Mouse (Mus musculus) sigmoid colon, adult 10 weeks (tissue): ENCODE measurements around the gene Mill2. TPM values are rescaled to one million over a fixed set of nuclear protein-coding genes. Genes with fewer than 3 reads are reported as not detected.

Source experiments
- polyA plus RNA-seq: library from polyadenylated mRNA; stranded (reverse); fragments of 350-450 nt; fragmentation: Illumina TruSeq; extraction: RNeasy Lipid Tissue Mini Kit (QIAGEN cat#74804); gene quantifications from one replicate; pipeline ENCODE4 v1.2.3, GENCODE M21; 2014; ENCODE audit warnings: low read depth, low replicate concordance

Mill2 gene
- 12.0 TPM for polyA plus RNA-seq

GRCm38 (mm10) chr7:18839865-18840264, at the start of gene Mill2:
TSS of gene Mill2 (plus strand) at chr7:18839966.

GRCm38 (mm10) chr7:18798420-18798819, 41.3 kb upstream of the Mill2 start, which contains the start of gene Psg19:
TSS of gene Psg19 (minus strand) at chr7:18798520.

DNA sequence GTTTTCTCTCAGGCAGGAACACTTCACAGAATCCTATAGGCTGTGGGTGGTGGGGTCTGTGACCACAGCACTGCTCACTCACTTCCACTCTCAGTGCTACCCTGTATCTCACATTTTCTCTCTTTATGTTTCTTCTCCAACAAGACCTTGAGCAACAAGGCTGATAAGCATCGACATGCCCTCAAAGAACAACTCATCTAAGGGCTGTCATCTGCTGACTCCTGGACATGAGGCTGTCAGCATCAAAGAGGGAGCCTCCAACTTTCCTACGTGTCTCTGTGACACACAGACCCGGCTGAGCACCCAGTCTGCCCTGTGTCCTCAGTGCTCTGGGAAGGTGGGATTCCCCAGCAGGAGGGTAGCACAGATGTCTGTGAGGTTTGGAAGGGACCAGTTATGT, 18.3 kb upstream of the Mill2 start, which contains the start of gene Psg17:
Gene Psg17 (minus strand): TSS at position 101 of the 400 bp plus-strand sequence.

DNA sequence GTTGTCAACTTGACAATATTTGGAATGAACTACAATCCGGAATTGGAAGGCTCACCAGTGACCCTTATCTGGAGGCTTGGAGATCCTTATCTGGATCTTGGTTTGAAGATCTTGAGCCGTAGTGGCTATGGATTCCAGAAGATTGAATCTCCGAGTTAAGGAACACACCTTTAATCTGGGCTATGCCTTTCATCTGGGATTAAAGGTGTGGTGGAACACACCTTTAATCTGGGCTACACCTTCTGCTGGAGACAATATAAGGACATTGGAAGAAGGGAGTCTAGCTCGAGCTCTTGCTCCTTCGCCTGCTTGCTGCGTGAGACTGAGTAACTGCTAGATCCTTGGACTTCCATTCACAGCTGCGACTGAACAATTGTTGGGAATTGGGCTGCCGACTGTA, 31.3 kb downstream of the Mill2 start, which contains the start of gene Pglyrp1:
Gene Pglyrp1 (plus strand): TSS at position 301 of the 400 bp plus-strand sequence.

GRCm38 (mm10) chr7:18910241-18910831, 70.6 kb downstream of the Mill2 start, which contains the start of gene Ccdc61:
TSS of gene Ccdc61 (minus strand) at chr7:18910415.

Other genes starting within 250 kb of the Mill2 start
- not detected for gene Psg23, start 223.5 kb upstream of the Mill2 start, polyA plus RNA-seq
- not detected for gene Psg21, start 183.2 kb upstream of the Mill2 start, polyA plus RNA-seq
- not detected for gene Psg20, start 153.8 kb upstream of the Mill2 start, polyA plus RNA-seq
- gene Psg22, start 121.9 kb upstream of the Mill2 start, polyA plus RNA-seq: not detected
- gene Psg19, start 41.4 kb upstream of the Mill2 start, polyA plus RNA-seq: not detected
- 0.79 TPM for gene Psg17, start 18.4 kb upstream of the Mill2 start, polyA plus RNA-seq
- 15.6 TPM for gene Pglyrp1, start 31.4 kb downstream of the Mill2 start, polyA plus RNA-seq
- 4.1 TPM for gene Ccdc61, start 70.4 kb downstream of the Mill2 start, polyA plus RNA-seq
- gene Nova2, start 85.9 kb downstream of the Mill2 start, polyA plus RNA-seq: 0.25 TPM
- not detected for gene Nanos2, start 147.4 kb downstream of the Mill2 start, polyA plus RNA-seq
- gene Mypop, start 151.3 kb downstream of the Mill2 start, polyA plus RNA-seq: not detected
- gene Irf2bp1, start 164.1 kb downstream of the Mill2 start, polyA plus RNA-seq: 1.6 TPM
- gene Foxa3, start 183.6 kb downstream of the Mill2 start, polyA plus RNA-seq: 20.9 TPM
- 4.3 TPM for gene Sympk, start 184.4 kb downstream of the Mill2 start, polyA plus RNA-seq
- not detected for gene Rsph6a, start 214.7 kb downstream of the Mill2 start, polyA plus RNA-seq
- gene Dmwd, start 236.3 kb downstream of the Mill2 start, polyA plus RNA-seq: not detected
- 12.7 TPM for gene Dmpk, start 243.9 kb downstream of the Mill2 start, polyA plus RNA-seq